Mouse (Mus musculus) testis, adult 2 months (tissue): ENCODE measurements around the gene Papss1.

ENCODE experiments used
- CTCF ChIP-seq: fragments of 200-500 bp; IDR thresholded peaks from 2 replicates; pipeline ENCODE4 v1.5.1; 2012; ENCODE audit warnings: low read depth, mild to moderate bottlenecking, inconsistent platforms, low read length, moderate library complexity; ENCODE audit not compliant: control insufficient read depth, insufficient read depth, insufficient replicate concordance
- POLR2A ChIP-seq: fragments of 200-500 bp; IDR thresholded peaks from 2 replicates; pipeline ENCODE4 v1.6.1; 2012; ENCODE audit warnings: low read depth, mild to moderate bottlenecking, inconsistent platforms, low read length, moderate library complexity; ENCODE audit not compliant: control insufficient read depth

GRCm38 (mm10) chr3:131618580-131619338, 54.2 kb downstream of the Papss1 start:
- no peak for TF ChIP-seq CTCF
- no peak for TF ChIP-seq POLR2A
